Mouse (Mus musculus) bone marrow macrophage, adult 2 months (primary cell): ENCODE results near the gene Nt5m.

ENCODE experiments used
- CTCF ChIP-seq: IDR thresholded peaks from 2 replicates; pipeline ENCODE4 v1.5.1; 2012; ENCODE audit warnings: low read depth, mild to moderate bottlenecking, low read length, moderate library complexity
- POLR2A ChIP-seq: IDR thresholded peaks from 2 replicates; pipeline ENCODE4 v1.6.1; 2012; ENCODE audit warnings: mild to moderate bottlenecking, low read depth, low read length, borderline replicate concordance

DNA sequence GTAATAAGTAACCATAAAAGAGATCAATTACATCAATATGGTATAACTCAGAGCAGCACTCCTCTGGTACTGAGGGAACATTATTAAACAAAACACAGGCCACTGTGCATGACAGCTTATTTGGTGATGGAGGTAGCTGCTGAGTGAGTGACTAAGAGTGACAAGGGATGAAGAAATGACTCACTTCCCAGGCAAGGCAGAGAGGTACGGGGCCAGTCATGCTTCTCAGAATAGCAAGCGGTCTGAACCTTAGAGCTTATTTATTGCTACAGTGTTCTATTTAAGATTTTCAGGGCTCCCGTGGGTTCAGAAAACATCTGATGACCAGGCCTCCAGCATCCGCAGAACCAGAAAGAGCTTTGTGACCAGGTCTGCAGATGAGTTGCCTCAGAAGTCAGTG is 74.5 kb downstream of the Nt5m start:
- TF ChIP-seq CTCF (no peak), POLR2A (no peak)
